Mouse (Mus musculus): ENCODE results near the gene Cdkn2aipnl.

The Cdkn2aipnl gene

GRCm38 (mm10) chr11:51967443-51968401 lies at the start of gene Cdkn2aipnl:
TSS of gene Cdkn2aipnl (plus strand) at chr11:51967661.
- DNase-seq (ENCODE audit: low read depth) = peak; percentile 79

- DNase-seq (ENCODE audit: low read depth) = no peak
These were observed 49.5 kb upstream of the Cdkn2aipnl start for GRCm38 (mm10) chr11:51917951-51918350.

DNA sequence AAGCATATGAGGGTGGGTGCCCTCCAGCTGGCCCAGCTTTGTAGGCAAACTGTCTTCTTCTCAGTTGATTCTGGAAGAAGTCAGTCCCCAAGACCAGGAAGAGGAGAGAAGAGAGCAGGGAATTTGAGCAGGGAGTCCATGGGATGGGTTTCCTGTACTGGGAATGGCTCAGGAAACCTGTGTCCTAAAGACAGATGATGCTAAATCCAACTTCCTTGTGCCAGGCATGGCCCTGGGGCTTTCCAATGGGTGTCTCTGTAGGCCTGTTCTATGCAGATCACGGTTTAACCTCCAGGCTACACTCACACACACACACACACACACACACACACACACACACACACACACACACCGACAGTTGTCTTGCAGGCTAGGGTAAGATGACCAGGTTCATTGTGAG lies 48.9 kb upstream of the Cdkn2aipnl start:
- DNase-seq (ENCODE audit: low read depth) = no peak

GRCm38 (mm10) chr11:51921355-51922125 lies 45.9 kb upstream of the Cdkn2aipnl start:
- DNase-seq (ENCODE audit: low read depth) = no peak

- peak; percentile 74 for DNase-seq (ENCODE audit: low read depth)
These were observed 45.0 kb upstream of the Cdkn2aipnl start for GRCm38 (mm10) chr11:51922421-51922841.

DNA sequence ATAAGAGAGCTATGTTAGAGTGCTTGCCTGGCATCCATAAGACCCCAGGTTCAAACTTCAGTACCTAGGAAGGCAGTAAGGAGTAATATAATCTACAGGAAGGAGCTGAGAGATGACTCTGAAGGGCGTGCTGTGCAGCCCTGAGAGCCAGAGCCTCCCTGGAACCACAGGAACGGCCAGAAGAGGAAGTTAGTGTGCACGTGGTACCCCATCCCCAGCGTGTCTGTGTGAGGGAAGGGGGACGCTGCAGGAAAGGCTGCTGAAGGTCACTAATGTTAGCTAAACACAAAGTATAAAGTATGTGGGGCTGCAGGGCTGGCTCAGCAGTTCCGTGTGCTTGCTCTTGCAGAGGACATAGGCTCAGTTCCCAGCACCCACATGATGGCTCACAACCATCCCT lies 41.9 kb upstream of the Cdkn2aipnl start:
- no peak for DNase-seq (ENCODE audit: low read depth)

DNA sequence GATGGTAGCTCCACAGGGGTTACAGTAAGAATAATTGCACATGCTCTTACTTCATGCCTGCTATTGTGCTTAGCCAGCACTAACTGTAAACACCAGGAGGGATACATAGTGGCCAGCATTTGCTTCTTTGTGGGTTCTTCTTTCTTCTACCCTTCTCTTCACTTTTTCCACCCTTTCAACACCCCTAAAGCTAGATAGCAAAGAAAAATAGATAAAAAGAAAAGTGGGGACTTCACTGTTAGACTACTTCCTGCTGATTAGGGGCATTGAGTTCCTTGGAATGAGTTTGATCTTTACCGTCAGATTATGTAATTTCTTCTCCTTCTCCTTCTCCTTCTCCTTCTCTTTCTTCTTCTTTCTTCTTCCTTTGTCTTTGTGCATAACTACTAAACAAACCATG lies 41.1 kb upstream of the Cdkn2aipnl start:
- DNase-seq (ENCODE audit: low read depth) = no peak

DNA sequence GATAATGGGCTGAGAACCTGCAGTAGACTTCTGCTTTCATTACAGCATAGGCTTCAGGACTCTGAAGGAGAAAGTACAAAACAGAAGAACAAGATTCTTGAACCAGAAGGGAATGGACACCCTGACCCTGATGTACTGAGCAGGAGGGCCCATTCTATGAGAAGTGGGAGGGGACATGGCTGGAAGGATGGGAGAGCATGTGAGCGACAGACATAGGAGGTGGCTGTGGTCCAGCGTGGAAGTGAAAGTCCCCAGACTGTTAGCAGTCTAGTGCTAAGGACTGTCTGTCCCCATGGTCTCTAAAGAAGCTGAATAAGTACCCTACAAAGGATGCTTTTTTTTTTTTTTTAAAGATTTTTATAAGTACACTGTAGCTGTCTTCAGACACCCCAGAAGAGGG lies 40.4 kb upstream of the Cdkn2aipnl start:
- DNase-seq (ENCODE audit: low read depth) = no peak

DNA sequence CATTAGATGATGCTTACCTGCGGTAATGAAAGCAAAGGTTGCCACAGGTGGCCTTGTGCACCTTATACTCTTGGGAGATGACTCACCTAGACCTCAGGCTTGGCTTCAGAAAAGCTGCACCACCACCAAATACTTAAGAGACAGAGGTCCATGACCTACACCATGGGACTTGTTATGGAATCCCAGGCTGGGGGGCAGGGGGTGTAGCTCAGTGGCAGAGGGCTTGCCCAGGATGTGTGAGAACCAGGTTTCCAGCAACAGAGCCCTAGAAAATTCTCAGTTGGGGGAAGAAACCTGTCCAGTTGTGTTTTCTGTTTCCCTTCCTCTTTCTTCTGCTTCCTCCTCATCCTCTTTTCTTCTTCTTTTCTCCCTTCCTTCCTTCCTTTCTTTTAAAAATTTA lies 36.3 kb upstream of the Cdkn2aipnl start:
- no peak for DNase-seq (ENCODE audit: low read depth)

DNA sequence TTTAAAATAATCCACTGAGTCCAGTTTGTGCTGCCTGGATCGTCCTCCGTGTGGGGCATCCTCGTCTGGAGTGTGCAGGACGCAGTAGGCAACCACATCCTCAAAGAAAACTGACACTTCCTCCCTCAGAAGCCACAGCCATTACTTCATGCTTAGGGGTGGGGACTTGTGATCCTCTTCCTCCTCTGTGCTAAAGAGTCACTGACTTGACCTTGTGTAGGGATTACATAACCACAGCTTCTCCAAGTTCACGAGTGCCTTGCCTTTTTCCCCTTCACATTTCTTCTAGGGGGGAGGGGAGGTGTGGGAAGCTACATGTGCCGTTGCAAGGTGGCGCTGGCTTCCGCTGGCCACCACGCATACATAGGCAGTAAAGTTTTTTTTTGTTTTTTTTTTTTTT lies 35.7 kb upstream of the Cdkn2aipnl start:
- DNase-seq (ENCODE audit: low read depth) = no peak

DNA sequence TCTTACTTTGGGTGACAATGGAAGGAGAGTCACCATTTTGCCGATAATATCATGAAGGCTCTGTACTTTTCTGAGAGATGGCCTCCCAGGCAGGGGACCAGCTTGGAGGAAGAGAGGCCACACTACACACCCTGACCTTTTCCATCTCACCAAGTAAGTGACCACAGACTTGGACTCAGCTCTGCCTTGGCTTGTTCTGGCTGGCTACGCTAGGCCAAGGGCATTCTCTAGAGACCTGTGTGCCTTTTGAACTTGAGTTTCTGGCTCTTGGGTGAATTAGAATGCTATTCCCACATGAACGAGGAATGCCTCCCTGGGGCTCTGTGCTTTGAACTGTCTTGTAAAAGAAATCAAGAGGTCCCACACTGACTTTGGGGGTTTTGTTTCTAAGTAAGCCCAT lies 33.2 kb upstream of the Cdkn2aipnl start:
- DNase-seq (ENCODE audit: low read depth) = no peak

DNA sequence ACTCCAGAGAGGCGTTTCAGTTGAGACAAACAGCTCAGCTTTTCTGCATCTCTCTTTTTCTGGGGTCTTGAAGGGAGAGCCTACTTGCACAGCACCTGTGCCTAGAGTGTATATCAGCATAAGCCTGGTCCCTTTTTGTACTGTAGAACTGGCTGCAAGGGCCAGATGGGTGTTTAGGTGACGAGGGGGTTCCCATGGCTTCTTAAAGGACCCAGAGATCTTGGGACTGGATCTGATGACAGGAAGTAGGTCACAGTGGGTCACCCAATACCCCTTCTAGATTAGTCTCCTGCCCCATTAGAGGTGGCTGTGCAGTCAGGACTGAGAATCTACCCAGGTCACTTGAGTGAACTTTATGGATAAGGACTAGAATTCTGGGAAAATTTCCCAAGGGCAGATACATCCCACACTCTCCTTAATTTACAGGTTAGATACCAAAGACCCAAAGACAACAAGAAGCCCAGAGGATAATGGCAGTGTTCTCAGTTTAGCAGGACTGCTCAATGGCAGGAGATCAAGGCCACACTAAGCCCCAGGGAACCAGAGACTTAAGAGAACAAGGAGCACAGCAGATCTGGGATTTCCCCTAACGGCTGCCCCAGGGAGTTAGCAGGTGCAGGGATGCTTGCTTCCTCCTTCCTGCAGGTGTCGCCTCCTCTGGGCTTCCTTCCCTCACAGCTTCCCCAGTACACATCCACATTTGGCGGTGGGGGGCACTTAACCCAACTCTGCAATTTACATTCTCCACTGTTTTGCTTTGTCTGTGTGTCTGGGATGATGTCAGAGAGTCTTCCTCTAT lies 31.6 kb upstream of the Cdkn2aipnl start:
- DNase-seq (ENCODE audit: low read depth) = no peak

DNA sequence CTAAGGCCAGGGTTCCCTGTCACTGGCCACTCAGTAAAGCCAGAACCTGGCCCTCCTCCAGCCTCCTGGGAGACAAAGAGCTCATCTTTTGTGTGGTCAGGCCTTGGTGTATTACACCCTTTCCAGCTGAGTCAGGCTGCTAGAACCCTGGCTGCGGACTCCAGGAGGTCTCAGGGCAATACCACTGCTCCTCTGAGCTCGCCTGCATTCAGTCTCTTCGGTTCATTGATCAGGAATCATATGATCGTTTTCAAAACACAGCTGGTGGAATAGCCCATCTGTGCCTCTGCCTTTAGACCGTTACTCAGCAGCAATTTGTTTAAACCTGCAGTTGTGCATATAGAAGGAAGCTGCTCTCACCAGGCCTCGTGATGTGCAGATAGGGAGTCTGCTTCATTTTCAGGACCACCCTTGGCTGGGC lies 30.1 kb upstream of the Cdkn2aipnl start:
- no peak for DNase-seq (ENCODE audit: low read depth)

- DNase-seq (ENCODE audit: low read depth) = no peak
These were observed 28.5 kb upstream of the Cdkn2aipnl start for GRCm38 (mm10) chr11:51938817-51939589.

DNA sequence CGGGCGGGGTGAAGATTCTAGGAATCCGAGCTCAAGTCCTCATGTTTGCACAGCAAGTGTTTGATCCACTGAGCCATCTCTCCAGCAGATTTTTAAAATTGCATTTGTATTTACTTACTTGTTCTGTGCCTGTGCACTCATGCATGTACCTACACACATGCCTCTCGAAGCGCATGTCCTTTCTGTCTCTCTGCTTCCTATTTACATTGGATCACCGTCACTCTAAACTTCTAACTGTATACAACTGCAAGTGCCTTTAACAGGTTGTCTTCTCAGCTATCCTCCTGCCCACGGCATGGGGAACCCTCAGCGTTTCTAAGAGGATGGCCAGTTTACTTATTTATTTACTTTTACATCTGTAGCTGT lies 27.9 kb upstream of the Cdkn2aipnl start:
- DNase-seq (ENCODE audit: low read depth) = no peak

GRCm38 (mm10) chr11:51940511-51940955 lies 26.9 kb upstream of the Cdkn2aipnl start:
- peak; percentile 73 for DNase-seq (ENCODE audit: low read depth)

DNA sequence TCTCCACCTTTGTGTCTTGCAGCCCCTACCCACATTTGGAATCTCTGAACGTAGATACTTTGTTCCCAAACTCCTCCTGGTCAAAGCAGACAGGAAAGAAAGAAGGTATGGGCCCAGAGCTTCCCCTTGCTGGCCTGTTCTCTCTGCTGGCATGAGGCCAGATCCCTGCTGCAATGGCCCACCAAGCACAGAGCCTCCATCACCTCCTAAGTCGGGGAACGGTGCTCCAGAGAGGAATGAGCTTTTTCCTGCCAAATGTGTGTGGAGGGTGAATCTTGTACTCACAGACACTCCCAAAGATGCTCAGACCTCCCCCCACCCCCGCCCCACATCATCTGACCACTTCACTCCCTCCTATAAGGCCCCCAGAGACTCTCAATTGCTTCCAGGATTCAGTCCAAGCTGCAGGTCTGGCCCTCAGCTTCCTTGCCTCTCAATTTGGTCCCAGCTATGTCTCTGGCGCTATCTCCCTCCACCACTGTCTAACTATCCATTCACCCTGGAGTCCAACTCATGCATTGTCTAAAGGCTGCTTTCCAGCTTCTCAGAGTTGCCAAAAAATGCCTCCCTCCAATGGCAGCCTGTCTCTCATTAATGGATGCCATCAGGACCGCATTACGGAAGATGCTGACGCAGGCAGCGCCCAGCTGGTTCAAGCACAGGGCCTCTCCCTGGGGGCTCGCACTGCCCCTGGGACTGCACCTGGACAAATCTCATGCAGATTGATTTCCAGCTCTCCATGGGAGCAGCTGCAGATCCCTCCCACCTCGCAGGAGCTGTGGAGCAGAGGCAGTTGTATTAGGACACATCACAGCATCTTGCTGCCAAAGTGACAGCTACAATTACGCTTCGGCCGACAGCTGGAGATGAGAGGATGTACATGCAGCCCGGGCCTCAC lies 24.6 kb upstream of the Cdkn2aipnl start:
- DNase-seq (ENCODE audit: low read depth) = no peak

- no peak for DNase-seq (ENCODE audit: low read depth)
These were observed 24.0 kb upstream of the Cdkn2aipnl start for GRCm38 (mm10) chr11:51943500-51943841.

DNA sequence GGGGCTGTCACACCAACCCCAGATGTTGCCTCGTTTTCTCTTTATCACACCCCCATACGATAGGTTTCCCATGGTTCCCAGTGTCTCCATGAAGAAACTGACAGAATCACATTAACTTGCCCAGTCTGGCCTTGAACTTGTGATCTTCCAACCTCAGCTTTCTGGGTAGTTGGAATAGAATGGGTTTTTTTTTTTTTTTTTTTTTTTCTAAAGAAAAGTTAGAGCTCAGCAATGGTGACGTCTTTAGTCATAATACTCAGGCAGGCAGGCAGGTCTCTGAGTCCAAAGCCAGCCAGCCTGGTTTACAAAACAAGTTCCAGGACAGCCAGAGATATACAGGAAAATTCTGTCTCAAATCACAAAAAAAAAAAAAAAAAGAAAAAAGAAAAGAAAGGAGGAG lies 23.2 kb upstream of the Cdkn2aipnl start:
- no peak for DNase-seq (ENCODE audit: low read depth)

- DNase-seq (ENCODE audit: low read depth) = peak; percentile 59
These were observed 21.9 kb upstream of the Cdkn2aipnl start for GRCm38 (mm10) chr11:51945548-51945947.

Data from fibroblast of lung, adult 2 months (primary cell).